Mouse (Mus musculus) CH12.LX (cell line): ENCODE data around the gene Srgn. TPM values are rescaled to one million over a fixed set of nuclear protein-coding genes. Genes with fewer than 3 reads are reported as not detected.
A peak's percentile ranks its signal among the peaks of the same experiment; 100 is the strongest.

Experiments
- DNase-seq: peaks from one replicate; pipeline ENCODE4 v3.0.0-alpha.2; 2013; ENCODE audit errors: extremely low read depth
- H3K27ac ChIP-seq: 2 replicates; pipeline ENCODE4 v1.5.1; 2012; ENCODE audit warnings: low read depth, mild to moderate bottlenecking, control low read depth, moderate library complexity; ENCODE audit not compliant: insufficient read depth
- H3K27me3 ChIP-seq: replicated peaks from 2 replicates; pipeline ENCODE3; 2012; ENCODE audit warnings: inconsistent platforms
- H3K36me3 ChIP-seq, 2 experiments: replicated peaks in 1 of 2; 2 replicates each; pipeline versions ENCODE3 to v1.6.1; 2012; ENCODE audit warnings: inconsistent platforms in 1 of 2, low read length in 1 of 2, mild to moderate bottlenecking in 1 of 2, mixed read lengths in 1 of 2, moderate library complexity in 1 of 2; ENCODE audit not compliant: control insufficient read depth in 1 of 2, insufficient read depth in 1 of 2
- H3K4me1 ChIP-seq, 2 experiments: 2 replicates each; pipeline ENCODE4 v1.6.1; 2012; ENCODE audit warnings: inconsistent platforms in 1 of 2, moderate library complexity in 1 of 2; ENCODE audit not compliant: insufficient read depth in 2 of 2, control insufficient read depth in 1 of 2
- H3K4me2 ChIP-seq: 2 replicates; pipeline ENCODE4 v1.6.1; 2012; ENCODE audit warnings: low read depth, mild to moderate bottlenecking, control low read depth; ENCODE audit not compliant: poor library complexity, insufficient read depth, severe bottlenecking
- H3K4me3 ChIP-seq, 3 experiments: fragments of 150-350 bp in 1 of 3; sonication (generic) in 1 of 3; replicated peaks in 1 of 3; 2 replicates each; pipeline versions ENCODE3 to v1.5.1; 2011 to 2012; ENCODE audit warnings: low read depth in 2 of 3, low read length in 2 of 3, mild to moderate bottlenecking in 2 of 3, moderate library complexity in 2 of 3, control low read depth in 1 of 3, improper control_type of control experiment in 1 of 3, inconsistent platforms in 1 of 3, mixed read lengths in 1 of 3; ENCODE audit not compliant: poor library complexity in 1 of 3
- H3K79me2 ChIP-seq: replicated peaks from 2 replicates; pipeline ENCODE4 v1.6.1; 2012; ENCODE audit warnings: mild to moderate bottlenecking, moderate library complexity; ENCODE audit not compliant: control insufficient read depth, poor library complexity, insufficient read depth, severe bottlenecking; ENCODE audit errors: extremely low read depth
- H3K9ac ChIP-seq: 2 replicates; pipeline ENCODE4 v1.6.1; 2012; ENCODE audit warnings: low read depth, mild to moderate bottlenecking, control low read depth, moderate library complexity; ENCODE audit not compliant: insufficient read depth
- H3K9me3 ChIP-seq: replicated peaks from 2 replicates; pipeline ENCODE3; 2012; ENCODE audit warnings: low read length, inconsistent platforms, mixed read lengths
- CHD2 ChIP-seq: IDR thresholded peaks from 2 replicates; pipeline ENCODE4 v1.6.1; 2011; ENCODE audit warnings: low read length, improper control_type of control experiment
- CTCF ChIP-seq, 2 experiments: IDR thresholded peaks in 1 of 2; conservative IDR thresholded peaks in 1 of 2; 2 replicates each; pipeline ENCODE4 v1.5.1; 2011 to 2012; ENCODE audit warnings: low read depth in 2 of 2, low read length in 2 of 2, improper control_type of control experiment in 1 of 2, inconsistent platforms in 1 of 2, mild to moderate bottlenecking in 1 of 2, moderate library complexity in 1 of 2
- ELF1 ChIP-seq: IDR thresholded peaks from 2 replicates; pipeline ENCODE4 v1.6.1; 2014; ENCODE audit warnings: low read depth, mild to moderate bottlenecking, inconsistent platforms, low read length, improper control_type of control experiment
- ETS1 ChIP-seq: conservative IDR thresholded peaks from 2 replicates; pipeline ENCODE4 v1.6.1; 2012; ENCODE audit warnings: low read depth, mild to moderate bottlenecking, inconsistent platforms, low read length, improper control_type of control experiment, moderate library complexity
- GABPA ChIP-seq: IDR thresholded peaks from 2 replicates; pipeline ENCODE4 v1.6.1; 2012; ENCODE audit warnings: low read depth, low read length, improper control_type of control experiment, inconsistent platforms; ENCODE audit not compliant: insufficient replicate concordance
- HCFC1 ChIP-seq: IDR thresholded peaks from 2 replicates; pipeline ENCODE4 v1.6.1; 2012; ENCODE audit warnings: low read depth, mild to moderate bottlenecking, inconsistent platforms, low read length, improper control_type of control experiment
- IRF4 ChIP-seq: IDR thresholded peaks from 2 replicates; pipeline ENCODE4 v1.6.1; 2014; ENCODE audit warnings: low read depth, mild to moderate bottlenecking, inconsistent platforms, low read length, improper control_type of control experiment
- JUND ChIP-seq: conservative IDR thresholded peaks from 2 replicates; pipeline ENCODE4 v1.6.1; 2011; ENCODE audit warnings: low read depth, low read length, improper control_type of control experiment
- MAFK ChIP-seq: IDR thresholded peaks from 2 replicates; pipeline ENCODE4 v1.6.1; 2011; ENCODE audit warnings: low read length, improper control_type of control experiment; ENCODE audit not compliant: insufficient replicate concordance
- MAZ ChIP-seq: IDR thresholded peaks from 2 replicates; pipeline ENCODE4 v1.6.1; 2012; ENCODE audit warnings: low read depth, mild to moderate bottlenecking, inconsistent platforms, low read length, improper control_type of control experiment, moderate library complexity
- MEF2A ChIP-seq: IDR thresholded peaks from 2 replicates; pipeline ENCODE4 v1.6.1; 2014; ENCODE audit warnings: low read depth, mild to moderate bottlenecking, inconsistent platforms, low read length, improper control_type of control experiment, borderline replicate concordance
- MYC ChIP-seq: IDR thresholded peaks from 2 replicates; pipeline ENCODE4 v1.6.1; 2011; ENCODE audit warnings: low read depth, mild to moderate bottlenecking, improper control_type of control experiment, low read length
- NELFE ChIP-seq: IDR thresholded peaks from 2 replicates; pipeline ENCODE4 v1.6.1; 2011; ENCODE audit warnings: low read depth, low read length, improper control_type of control experiment
- NRF1 ChIP-seq: IDR thresholded peaks from 2 replicates; pipeline ENCODE4 v1.6.1; 2014; ENCODE audit warnings: low read depth, mild to moderate bottlenecking, inconsistent platforms, low read length, improper control_type of control experiment, moderate library complexity
- PAX5 ChIP-seq: IDR thresholded peaks from 2 replicates; pipeline ENCODE4 v1.6.1; 2012; ENCODE audit warnings: low read length, inconsistent platforms, mixed read lengths
- POLR2A ChIP-seq: IDR thresholded peaks from 2 replicates; pipeline ENCODE4 v1.6.1; 2011; ENCODE audit warnings: low read depth, mild to moderate bottlenecking, improper control_type of control experiment, low read length
- RAD21 ChIP-seq: IDR thresholded peaks from 2 replicates; pipeline ENCODE4 v1.6.1; 2011; ENCODE audit warnings: low read depth, mild to moderate bottlenecking, low read length, improper control_type of control experiment, moderate library complexity
- RCOR1 ChIP-seq: conservative IDR thresholded peaks from 2 replicates; pipeline ENCODE4 v1.6.1; 2012; ENCODE audit warnings: low read depth, mild to moderate bottlenecking, inconsistent platforms, low read length, improper control_type of control experiment
- SMC3 ChIP-seq: IDR thresholded peaks from 2 replicates; pipeline ENCODE4 v1.6.1; 2011; ENCODE audit warnings: low read depth, low read length, improper control_type of control experiment
- TBP ChIP-seq: conservative IDR thresholded peaks from 2 replicates; pipeline ENCODE4 v1.6.1; 2011; ENCODE audit warnings: low read depth, low read length, improper control_type of control experiment
- TCF12 ChIP-seq: IDR thresholded peaks from 2 replicates; pipeline ENCODE4 v1.6.1; 2014; ENCODE audit warnings: low read depth, mild to moderate bottlenecking, inconsistent platforms, low read length, improper control_type of control experiment
- USF2 ChIP-seq: conservative IDR thresholded peaks from 2 replicates; pipeline ENCODE4 v1.6.1; 2011; ENCODE audit warnings: low read depth, low read length, improper control_type of control experiment
- ZKSCAN1 ChIP-seq: IDR thresholded peaks from 2 replicates; pipeline ENCODE4 v1.6.1; 2012; ENCODE audit warnings: low read depth, inconsistent platforms, low read length, improper control_type of control experiment, borderline replicate concordance
- ZMIZ1 ChIP-seq: IDR thresholded peaks from 2 replicates; pipeline ENCODE4 v1.6.1; 2012; ENCODE audit warnings: low read depth, mild to moderate bottlenecking, inconsistent platforms, low read length, improper control_type of control experiment
- dilution Hi-C: fragments of 300-500 bp; cut with MboI; formaldehyde crosslinking; loops from 2 replicates; pipeline ENCODE4 v1.14.3; 2020; ENCODE audit warnings: low sequenced_read_pairs; ENCODE audit not compliant: extremely low pct_unique_long_range_greater_than_20kb, extremely low pct_ligation_motif_present
- in situ Hi-C: fragments of 300-500 bp; cut with MboI; formaldehyde crosslinking; loops from 3 replicates; pipeline ENCODE4 v1.14.3; 2019; ENCODE audit warnings: low sequenced_read_pairs, low pct_ligation_motif_present, low pct_unique_long_range_greater_than_20kb, mixed read lengths
- polyA plus RNA-seq: library from polyadenylated mRNA; unstranded; fragments of >175 nt; gene quantifications from 2 replicates; pipeline ENCODE4 v1.2.1, GENCODE M21; 2012; ENCODE audit warnings: low read depth; ENCODE audit not compliant: insufficient read length
- total RNA-seq, 2 experiments: library from RNA; depleted of rRNA; stranded (reverse); fragments of 300-350 nt in 1 of 2; fragments of >200 nt in 1 of 2; gene quantifications; 2 replicates each; pipeline ENCODE4 v1.2.3; 2012 to 2014

Gene Srgn
- total and polyA plus RNA-seq, 3 experiments: 189 to 519 (median 516) TPM

DNA sequence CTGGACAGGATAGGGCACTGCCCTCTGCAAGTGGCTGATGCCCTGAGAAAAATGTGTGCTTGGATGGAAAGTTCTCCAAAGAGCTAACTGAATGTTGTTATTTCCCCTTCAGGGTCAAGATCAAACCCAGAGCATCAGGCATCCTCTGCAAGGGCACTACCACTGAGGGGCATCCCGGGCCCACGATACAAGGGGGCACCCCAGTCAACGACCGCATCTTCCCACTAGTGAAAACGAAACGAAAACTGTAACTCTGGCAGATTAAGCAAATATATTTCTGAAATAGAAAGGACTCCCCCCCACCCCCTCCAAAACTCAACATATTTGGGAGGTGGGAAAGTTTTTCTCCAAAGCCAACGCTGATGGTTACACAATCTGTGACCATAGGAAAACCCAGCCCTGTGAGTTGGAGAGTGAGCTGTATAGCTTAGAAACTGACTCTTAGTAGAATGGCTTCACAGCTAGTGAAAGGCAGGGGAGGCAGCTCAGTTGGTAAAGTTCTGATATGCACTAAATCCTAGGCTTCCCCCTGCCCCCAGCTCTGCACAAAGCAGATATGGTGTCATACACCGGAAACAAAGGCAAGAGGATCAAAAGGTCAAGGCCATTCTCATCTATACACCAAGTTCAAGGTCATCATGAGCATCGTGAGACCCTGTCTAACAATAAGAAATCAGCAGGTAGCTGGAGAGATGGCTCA, 26.2 kb downstream of the Srgn start:
- dilution Hi-C loops: no loop called here
- no peak for TF ChIP-seq HCFC1
- TF ChIP-seq SMC3: peak; percentile 37
- TF ChIP-seq ZKSCAN1: no peak
- TF ChIP-seq POLR2A: no peak
- 0 out of 2 replicates have a peak, but pooled peaks have one; percentile 55 for TF ChIP-seq TBP
- no peak for TF ChIP-seq RCOR1
- TF ChIP-seq MAFK: no peak
- peak; percentile 82 for TF ChIP-seq MEF2A
- TF ChIP-seq TCF12: no peak
- no peak for TF ChIP-seq CHD2
- no peak for TF ChIP-seq NRF1
- TF ChIP-seq ETS1: peak; percentile 94
- TF ChIP-seq MAZ: no peak; the same call in 1 of the 2 replicates
- no peak for TF ChIP-seq NELFE
- no peak for TF ChIP-seq JUND
- TF ChIP-seq ZMIZ1: no peak
- TF ChIP-seq RAD21: peak; percentile 37
- no peak for TF ChIP-seq PAX5
- TF ChIP-seq USF2: no peak
- TF ChIP-seq MYC: no peak
- TF ChIP-seq ELF1: no peak
- TF ChIP-seq IRF4: peak; percentile 77
- TF ChIP-seq GABPA: no peak
- peak in 1 of 2 experiments; percentile 50; a peak in 2 of 4 replicates for TF ChIP-seq CTCF (conservative IDR thresholded peaks at IDR 0.05 in 1 of 2, IDR thresholded peaks at IDR 0.05 in 1 of 2; ENCODE audit: low read depth in 2 of 2, low read length in 2 of 2)
- peak overlapping the region; percentile 63; the same call in 1 of the 2 replicates for H3K9ac ChIP-seq
- H3K79me2 ChIP-seq: peaks cover 78% of the 10 kb centered on the region
- peak overlapping the region; percentile 70 for H3K27ac ChIP-seq
- no peaks in the 10 kb centered on the region for H3K9me3 ChIP-seq
- H3K4me3 ChIP-seq: peak overlapping the region; percentile 23 to 55 (median 28)
- in situ Hi-C loops: no loop called here
- H3K4me1 ChIP-seq: peaks cover 2 to 44% of the 10 kb centered on the region in 2 experiments; a peak in 3 of 4 replicates
- peak overlapping the region; percentile 80 for H3K4me2 ChIP-seq
- no peaks in the 10 kb centered on the region for H3K27me3 ChIP-seq
- no peak for DNase-seq
- H3K36me3 ChIP-seq: peaks cover 23 to 30% of the 10 kb centered on the region in 2 experiments
